Mouse (Mus musculus) neutrophil, adult 5-6 weeks (primary cell): Measurements from ENCODE around the gene Chmp6. TPM values are rescaled to one million over a fixed set of nuclear protein-coding genes. Genes with fewer than 3 reads are reported as not detected.

Source experiments
- ATAC-seq: fragments of 151-379, 151-347 bp; 2 replicates; pipeline ENCODE4 v1.8.0; 2017; ENCODE audit warnings: mild to moderate bottlenecking, moderate TSS enrichment; ENCODE audit not compliant: insufficient number of reproducible peaks, poor library complexity, low FRiP score, severe bottlenecking; ENCODE audit errors: extremely low read depth
- total RNA-seq: library from RNA; stranded (forward); fragments of 200-1000 nt; gene quantifications from 2 replicates; pipeline ENCODE4 v1.2.3, GENCODE M21; 2017

The Chmp6 gene
- total RNA-seq, 1 experiment from 2014 or later: 20.0 TPM

- 0 out of 2 replicates have a peak, but pooled peaks have one; percentile 37 for ATAC-seq
Measured at GRCm38 (mm10) chr11:119933819-119934583, 20.8 kb downstream of the Chmp6 start.

GRCm38 (mm10) chr11:119934773-119935172 lies 21.5 kb downstream of the Chmp6 start:
- ATAC-seq: no peak

- ATAC-seq: peak; percentile 43; the same call in 1 of the 2 replicates
Measured at GRCm38 (mm10) chr11:119935457-119935856, 22.2 kb downstream of the Chmp6 start.

- ATAC-seq: no peak
Measured at GRCm38 (mm10) chr11:119936456-119936855, 23.2 kb downstream of the Chmp6 start.

GRCm38 (mm10) chr11:119937216-119937615 lies 24.0 kb downstream of the Chmp6 start:
- no peak for ATAC-seq

- ATAC-seq: no peak
Measured at GRCm38 (mm10) chr11:119937772-119938502, 24.7 kb downstream of the Chmp6 start.

GRCm38 (mm10) chr11:119939073-119939710 lies 26.0 kb downstream of the Chmp6 start:
- no peak for ATAC-seq

GRCm38 (mm10) chr11:119939711-119940106 lies 26.5 kb downstream of the Chmp6 start:
- ATAC-seq: no peak

- no peak for ATAC-seq
Measured at GRCm38 (mm10) chr11:119940142-119940541, 26.9 kb downstream of the Chmp6 start.

GRCm38 (mm10) chr11:119941794-119942193 lies 28.6 kb downstream of the Chmp6 start:
- ATAC-seq: no peak

- no peak for ATAC-seq
Measured at GRCm38 (mm10) chr11:119942201-119942726, 29.0 kb downstream of the Chmp6 start.

- ATAC-seq: peak; percentile 92
Measured at GRCm38 (mm10) chr11:119942727-119943427, 29.6 kb downstream of the Chmp6 start, which contains the start of gene Baiap2. Baiap2 (plus strand) TSS chr11:119942763.

GRCm38 (mm10) chr11:119943428-119943988 lies 30.3 kb downstream of the Chmp6 start:
- no peak for ATAC-seq

- no peak for ATAC-seq
Measured at GRCm38 (mm10) chr11:119945343-119945742, 32.1 kb downstream of the Chmp6 start.

GRCm38 (mm10) chr11:119947426-119947825 lies 34.2 kb downstream of the Chmp6 start:
- no peak for ATAC-seq

- ATAC-seq: no peak
Measured at GRCm38 (mm10) chr11:119947897-119948296, 34.7 kb downstream of the Chmp6 start.

GRCm38 (mm10) chr11:119948305-119948704 lies 35.1 kb downstream of the Chmp6 start:
- no peak for ATAC-seq

- no peak for ATAC-seq
Measured at GRCm38 (mm10) chr11:119948803-119949202, 35.6 kb downstream of the Chmp6 start.
